Mouse (Mus musculus): Measurements from ENCODE around the gene Hoxa9.

The Hoxa9 gene

DNA sequence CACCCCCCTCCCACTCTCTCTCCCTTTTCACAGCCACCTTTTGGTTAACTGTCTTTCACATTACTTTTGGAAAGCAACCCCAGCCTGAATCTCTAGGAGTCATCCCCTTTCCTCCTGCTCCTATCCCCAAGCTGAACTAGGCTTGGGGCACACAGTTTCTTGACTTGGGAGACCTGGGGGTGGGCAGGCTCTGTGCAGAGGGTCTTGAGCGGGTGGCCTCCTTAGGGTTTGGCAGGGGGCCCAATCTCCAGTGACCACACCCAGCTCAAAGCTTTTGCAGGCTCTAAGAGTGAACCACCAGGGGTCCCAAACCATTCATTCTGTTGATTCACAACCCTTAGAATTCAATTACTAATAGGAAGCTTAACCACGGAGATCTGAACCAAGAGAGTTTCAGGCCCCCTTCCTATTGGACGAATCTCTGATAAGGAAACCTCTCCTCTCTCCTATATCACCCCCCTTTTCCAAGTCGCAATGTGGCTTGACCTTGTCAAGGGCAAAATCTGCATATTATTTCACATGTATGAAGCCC, 12.0 kb upstream of the Hoxa9 start:
- peak; percentile 5 for DNase-seq

DNA sequence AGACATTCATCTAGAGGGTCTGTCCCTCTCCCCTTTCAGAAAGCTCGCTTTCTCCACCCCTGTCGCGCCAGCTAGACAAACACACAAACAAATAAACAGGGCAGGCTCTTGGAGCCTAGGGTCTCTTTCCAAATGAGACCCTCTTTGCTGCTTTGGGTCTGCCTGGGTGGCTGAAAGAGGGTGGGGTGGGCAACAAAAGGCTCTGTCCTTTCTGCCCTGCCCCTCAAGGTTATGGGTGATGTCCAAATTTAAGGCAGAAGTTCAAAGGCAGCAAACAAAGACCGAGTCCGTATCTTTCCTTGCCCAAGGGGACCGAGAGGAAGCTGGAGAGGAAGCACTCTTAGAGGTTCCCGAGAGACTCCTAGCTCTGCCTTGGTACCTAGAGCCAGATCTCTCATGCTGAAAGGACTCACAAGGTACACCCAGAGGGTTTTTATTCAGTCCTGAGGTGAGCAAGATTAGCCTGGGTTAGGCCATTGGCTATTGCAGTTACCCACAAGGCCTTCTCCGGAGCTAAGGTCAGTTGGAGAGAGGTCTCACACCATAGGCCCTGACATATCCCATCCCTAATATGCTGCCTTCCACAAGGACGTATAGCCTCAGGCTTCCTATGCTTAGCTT, 10.2 kb upstream of the Hoxa9 start:
- DNase-seq, result no peak

DNA sequence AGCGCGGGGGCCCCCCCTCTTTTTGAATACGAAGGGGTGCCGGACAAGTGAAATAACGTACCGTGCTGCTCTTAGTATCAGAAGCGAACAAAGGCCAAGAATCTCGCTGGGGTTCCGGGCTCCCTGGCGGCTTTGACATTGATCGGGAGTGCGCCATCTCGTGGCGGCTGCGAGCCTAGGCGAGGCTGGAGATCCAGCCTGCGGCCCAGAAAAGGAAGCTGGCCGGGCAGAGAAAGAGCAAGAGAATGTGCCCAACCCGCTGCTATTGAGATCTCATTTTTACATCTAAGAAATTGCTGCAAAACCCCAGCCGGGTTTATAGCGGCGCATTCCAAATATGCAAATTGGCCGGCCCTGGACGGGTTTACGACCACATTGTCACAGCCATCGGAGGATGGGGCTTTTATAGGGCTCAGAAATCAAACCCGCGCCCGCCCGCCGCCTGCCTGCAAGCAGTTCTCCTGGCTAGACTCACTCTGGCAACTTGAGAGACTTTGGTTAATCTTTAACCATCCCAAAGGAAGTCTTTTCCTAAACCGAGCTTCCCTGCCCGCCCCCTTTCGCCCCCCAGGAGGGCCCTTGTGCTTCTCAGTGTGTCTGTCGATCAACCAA, 9.6 kb upstream of the Hoxa9 start, which contains the start of gene Hoxa10:
Gene Hoxa10 (minus strand): TSS at position 466 of the 612 bp plus-strand sequence.
- DNase-seq, result peak; percentile 93

DNA sequence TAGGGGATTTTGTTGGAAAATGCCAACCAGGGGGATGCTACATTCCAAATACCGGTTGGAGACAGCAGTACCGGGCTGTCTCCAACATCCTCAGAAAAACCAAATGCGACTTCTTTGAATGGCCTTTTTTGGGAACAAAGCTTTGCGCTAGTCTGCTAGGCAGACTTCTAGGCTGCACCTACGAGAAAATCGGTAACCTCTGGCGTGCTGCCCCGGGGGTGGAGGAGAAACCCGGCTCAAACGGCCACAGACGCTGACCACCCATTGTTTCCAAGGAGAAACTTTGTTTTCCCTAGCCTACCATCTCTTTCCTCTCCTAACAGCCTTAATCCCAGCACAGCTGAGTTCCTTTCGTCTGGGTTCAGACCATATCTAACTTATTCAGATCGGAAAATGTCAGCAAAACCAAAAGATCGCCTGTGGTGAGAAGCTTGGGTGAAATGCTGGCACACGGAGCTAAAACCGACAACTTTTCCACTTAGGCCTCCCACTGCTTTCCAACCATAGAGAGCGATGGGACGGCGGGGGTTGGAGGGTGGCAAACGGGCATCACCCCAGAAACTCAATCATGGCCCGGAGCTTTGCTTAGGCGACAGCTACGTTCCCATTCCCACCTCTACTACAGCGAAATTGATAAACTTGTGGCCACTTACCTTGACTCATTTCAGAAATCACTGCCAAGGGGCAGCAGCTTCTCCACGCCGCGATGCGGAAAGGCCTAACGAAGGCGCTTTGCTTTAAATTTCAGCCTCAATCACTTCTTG, 8.9 kb upstream of the Hoxa9 start:
- DNase-seq, result peak; percentile 65

DNA sequence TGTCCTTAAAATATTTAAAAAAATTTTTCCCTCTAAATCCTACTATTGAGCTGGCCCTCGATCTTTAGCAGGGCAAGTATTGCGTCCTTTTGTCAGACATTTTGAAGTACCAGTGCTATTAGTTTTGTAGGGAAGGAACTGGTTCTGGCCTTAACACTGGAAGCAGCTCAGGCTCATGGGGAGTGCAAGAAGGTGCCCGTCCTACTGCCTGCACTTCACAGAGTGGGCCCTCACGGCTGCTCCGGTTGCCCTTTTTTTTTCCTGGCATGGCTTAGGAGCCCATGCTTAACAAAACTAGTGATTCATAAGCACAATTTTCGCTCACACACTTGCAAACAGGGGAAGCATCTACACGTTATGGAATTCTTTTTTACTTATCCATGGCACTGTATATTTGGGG, 8.1 kb upstream of the Hoxa9 start:
- peak; percentile 48 for DNase-seq

DNA sequence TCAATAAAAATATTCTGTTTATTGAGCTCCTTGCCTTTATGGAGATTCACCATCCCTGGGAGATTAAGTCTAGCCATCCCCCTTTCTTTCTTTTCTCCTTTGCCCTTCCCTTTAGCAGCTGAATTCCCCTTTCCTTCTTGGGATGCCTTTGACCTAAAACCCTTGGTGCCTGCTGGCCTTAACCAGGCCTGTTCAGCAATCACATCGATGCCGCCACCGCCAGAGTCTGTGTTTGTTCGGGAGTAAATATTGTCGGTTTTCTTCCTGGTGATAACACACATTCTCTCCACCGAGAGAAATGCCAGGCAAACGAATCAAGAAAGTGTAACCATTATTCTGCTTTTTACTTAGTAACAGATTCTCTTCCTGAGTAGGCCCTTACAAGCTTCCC, 7.3 kb upstream of the Hoxa9 start:
- DNase-seq, result peak; percentile 42

DNA sequence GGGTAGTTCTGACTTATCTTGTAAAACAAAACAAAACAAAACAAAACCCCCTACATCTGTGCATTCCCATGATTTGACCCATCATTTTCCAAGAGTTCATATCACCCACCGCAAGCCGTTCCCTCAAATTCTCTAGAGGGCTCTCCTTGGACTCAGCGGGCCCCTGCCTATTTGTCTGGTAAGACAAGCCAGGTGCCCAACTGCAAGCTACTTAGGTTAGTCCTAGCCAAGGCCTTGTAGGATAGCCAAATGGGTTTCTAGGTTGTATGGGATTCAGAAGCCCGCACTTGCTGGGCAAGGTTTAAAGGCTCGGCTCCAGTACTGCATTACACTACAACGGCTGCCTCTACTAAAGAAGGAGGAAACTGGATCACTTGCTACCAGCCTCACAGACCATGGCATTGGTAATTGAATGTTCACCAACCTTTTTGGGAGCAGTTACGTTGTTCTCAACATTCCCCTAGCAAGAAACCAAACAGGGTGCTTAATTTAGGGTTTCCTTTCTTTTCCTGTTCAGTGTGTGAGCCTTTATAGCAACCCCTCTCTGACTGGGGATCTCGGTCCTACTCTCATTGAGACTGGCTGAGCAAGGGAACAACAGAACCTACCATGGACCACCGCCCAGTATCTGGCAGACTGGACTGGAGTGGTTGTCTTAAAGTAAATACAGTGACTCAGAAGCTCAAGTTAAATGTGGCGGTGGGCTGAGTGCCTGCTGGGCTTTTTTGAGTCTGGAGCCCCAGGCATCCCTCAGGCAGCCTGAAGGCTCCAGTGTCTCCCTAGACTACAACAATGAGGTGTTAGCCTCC, 6.7 kb upstream of the Hoxa9 start:
- peak; percentile 45 for DNase-seq

DNA sequence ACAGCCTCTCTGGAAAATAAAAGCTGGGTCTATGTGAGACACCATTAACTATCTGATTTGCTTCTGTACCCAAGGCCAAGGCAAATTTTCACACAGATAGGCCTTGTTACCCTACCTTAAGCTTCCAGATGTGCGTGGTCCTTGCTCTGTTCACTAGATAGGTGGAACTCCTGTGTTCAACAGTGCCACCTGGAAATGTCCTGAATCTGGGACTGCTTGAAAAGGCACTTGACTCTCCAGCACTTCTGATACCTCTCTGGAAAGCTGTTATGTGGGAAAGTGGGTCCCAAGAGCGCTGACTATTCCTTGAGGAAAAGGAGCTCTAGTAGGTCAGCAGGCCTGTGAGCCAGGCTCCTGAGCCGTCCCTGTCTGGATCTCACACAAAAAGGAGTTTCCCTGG, 5.9 kb upstream of the Hoxa9 start:
- peak; percentile 51 for DNase-seq

DNA sequence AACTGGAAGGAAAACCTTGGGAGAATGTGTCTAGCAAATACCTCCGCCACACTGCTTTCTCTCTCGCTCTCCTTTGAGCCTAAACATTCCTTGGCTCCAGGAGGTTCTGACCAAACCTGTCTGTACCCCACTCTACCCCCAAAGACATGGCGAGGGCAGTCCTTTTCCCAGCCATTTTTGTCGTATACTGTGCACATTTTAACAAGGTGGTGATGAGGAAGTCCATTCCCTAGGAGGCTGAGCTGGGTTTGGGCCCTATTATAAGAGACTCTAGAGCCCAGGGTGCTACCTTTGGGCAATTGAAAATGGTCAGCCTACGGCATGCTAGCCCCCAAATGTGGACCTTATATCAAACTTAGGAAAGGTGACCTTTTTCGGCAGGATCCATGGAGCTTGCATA, 5.0 kb upstream of the Hoxa9 start:
- no peak for DNase-seq

DNA sequence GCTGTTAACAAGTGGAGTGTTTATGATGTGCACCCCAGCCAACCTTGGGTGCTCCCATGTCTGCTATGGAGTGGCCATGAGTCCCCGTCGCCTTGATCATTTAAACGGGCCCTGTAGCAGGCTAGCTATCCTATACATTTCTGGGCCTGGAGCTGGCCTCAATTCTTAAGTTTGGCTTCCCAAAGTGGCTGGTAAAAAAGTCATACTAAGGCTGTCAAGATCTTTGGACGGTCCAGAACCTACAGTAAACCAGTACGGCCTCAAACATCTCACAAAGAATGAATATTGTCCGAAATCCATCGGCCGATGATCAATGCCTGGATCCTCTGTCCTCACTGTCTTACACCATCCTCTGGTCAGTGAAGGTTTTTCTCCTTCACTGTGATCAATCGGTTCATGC, 4.4 kb upstream of the Hoxa9 start:
- peak; percentile 40 for DNase-seq

DNA sequence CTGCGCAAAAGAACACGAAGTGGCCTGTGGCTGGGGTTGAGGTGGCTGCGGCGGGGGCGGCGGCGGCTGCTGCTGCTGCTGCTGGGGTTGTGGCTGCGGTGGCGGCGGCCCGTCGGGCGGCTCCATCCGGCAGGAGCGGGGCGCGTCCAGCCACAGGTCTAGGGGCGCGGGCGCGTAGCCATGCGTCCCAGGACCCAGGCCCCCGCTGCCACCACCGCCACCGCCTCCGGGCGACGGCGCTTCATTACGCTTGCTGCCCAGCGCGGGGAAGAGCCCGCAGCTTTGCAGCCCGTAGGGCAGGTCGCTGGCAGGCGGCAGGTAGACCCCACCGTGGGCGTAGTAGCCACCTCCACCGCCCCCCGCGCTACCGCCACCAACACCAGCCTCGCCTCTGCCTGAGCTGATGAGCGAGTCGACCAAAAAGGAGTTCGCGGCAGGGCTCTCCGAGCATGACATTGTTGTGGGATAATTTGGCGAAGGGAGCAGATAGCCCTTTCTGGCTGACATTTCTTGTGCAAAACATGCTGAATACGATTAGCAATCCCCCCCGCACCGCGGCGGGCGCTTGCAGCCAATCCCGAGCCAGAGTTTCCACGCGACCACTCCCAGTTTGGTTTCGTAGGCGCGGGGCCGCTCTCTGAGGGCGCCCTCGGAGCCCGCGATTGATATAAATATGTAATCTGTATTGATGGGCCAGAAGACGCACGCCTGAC, 3.7 kb upstream of the Hoxa9 start:
- DNase-seq, result peak; percentile 76

DNA sequence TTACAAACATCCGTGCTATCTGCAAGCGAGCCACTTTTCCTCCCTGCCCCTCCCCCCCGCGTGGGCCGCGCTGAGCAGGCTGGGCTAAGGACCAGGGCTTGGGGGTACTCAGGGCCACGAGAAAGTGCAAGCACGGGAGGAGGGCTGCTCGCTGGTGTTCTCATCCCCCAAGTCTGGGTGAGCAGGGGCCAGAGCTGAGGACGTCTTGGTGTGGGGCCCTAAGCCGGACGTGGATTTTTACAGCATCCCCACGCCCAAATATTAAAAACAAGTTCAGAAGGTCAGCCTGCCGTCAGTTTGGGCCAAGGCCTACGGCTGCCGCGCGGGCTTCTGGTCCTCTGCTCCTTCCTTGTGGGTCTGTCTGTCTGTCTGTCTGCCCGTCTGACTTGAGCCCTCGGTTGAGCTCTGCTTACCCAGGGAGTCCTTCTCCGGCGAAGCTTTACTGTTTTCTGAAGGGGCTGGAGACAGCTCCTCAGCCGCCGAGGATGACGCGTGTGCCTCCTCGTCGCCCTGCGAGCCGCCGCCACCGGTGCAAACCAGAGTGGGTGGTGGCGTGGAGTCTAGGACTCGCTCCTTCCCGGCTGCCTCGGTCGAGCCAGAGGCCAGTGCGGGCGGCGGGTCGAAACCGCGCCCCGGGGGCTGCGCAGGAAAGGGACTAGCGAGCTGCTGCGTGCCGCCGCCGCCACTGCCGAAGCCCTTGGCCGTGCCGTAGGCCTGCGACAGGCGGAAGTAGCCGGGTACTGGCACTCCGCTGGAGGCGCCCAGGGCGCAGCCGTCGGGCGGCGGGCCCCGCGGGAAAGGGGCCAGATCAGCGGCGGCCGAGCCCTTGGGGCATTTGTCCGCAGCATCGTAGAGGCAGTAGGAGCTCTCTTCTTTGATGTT, 2.9 kb upstream of the Hoxa9 start:
- DNase-seq, result peak; percentile 89

DNA sequence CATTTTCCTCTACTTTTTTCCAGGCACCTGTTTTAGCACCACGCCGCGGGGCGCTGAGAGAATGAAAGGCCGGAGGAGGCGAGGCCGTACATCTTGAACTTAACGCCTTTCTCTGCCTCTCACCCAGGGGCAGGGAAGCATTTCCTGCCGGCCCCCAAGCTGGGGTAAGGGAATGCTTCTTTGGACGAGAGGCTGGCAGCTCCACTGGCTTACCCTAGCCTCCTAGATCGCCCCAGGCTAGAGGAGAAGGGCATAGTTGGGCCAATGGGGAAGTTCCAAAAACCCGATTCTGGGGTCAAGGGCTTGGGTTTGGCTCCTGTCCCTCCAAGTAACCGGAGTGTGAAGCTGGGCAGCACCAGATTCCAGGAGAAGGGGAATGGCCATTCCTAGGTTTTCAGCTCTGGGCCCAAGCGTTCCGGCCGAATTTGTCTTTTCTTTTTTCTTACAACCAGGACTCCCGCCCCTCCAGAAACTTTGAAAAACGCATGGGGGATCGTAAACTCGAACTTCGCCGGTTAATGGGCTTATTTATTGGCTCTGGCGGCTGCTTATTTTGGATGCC, 2.2 kb upstream of the Hoxa9 start:
- no peak for DNase-seq

DNA sequence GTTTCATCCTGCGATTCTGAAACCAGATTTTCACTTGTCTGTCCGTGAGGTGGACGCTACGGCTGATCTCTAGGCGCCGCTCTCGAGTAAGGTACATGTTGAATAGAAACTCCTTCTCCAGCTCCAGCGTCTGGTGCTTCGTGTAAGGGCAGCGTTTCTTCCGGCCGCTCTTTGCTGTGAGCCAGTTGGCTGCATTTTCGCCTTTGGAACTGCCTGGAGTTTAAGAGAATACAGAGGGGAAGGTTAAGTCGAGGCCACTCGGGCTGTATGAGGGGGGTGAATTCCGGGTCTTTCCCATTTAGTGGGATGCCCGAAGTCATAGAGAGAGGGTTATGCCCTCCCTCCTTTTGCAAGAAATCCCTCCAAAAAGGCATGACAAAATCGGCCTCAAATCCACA, 1.7 kb upstream of the Hoxa9 start:
- peak; percentile 79 for DNase-seq

DNA sequence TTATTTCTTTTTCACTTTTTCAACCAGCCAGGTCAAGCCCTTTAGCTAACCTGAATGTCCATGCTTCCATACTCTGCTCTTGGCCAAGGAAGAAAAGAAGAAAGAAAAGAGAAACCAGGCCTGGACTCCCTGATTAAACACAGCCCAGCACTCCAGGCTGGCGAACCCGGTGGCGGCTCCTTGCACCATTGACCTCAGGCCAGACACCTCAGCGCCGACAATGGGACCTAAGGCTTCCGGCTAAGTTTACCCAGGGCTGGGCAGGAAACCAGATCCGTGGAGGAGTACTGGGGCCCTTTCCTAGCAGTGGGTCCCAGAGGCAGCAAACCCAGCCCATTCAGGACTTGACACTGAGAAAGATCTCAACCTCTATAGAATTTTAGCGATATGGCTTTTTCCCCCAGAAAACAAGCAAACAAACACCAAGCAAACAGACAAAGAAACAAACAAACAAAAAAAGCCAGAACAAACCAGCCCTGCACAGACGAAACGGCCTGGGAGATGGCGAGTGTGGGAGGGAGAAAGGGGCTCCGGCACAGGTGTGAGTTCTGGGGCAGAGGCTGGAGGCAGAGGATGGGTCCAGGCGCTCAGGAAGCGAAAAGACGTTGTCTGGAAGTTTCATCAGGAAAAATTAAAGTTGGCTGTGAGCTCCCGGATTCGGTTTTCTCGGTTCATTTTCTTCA, 1.1 kb upstream of the Hoxa9 start:
- DNase-seq, result peak; percentile 74

DNA sequence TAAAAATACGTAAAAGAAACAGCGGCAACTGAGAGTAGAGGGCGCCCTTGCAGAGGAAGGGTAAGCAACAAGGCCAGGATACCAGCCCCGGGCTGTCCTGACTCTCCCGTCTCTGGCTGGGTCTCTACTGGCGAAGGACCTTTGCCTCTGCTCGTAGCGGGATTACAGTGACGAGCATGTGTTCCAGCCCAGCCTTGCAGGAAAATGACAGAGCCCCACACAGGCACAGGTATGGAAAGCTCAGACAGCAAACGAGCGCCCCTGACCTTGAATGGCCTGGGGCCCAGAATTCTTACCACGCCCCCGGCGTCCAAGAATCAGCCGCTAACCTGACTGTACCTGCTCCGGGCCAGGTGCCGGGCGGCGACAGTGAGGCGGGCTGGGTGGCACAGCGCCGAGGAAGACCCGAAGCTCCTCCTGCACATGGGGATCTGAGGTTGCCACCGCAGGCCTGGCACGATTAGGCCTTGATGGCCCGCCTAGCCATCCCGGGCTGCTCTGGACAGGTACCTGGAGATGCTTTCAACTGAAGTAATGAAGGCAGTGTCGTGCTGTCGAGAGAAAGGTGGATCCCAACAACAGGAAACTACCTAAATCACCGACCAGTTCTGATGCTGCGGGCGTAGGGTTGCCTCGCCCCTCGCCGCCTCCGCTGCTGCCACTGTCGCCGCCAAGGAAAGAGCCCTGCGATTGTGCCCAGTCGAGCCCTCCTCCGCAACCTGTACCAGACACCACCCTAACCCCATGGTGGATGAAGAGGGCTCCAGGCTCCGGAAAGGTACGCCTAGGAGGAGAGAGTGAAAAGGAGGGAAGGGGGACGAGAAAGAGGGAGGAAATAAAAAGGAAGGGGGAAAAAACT, 1.1 kb downstream of the Hoxa9 start:
- peak; percentile 88 for DNase-seq

DNA sequence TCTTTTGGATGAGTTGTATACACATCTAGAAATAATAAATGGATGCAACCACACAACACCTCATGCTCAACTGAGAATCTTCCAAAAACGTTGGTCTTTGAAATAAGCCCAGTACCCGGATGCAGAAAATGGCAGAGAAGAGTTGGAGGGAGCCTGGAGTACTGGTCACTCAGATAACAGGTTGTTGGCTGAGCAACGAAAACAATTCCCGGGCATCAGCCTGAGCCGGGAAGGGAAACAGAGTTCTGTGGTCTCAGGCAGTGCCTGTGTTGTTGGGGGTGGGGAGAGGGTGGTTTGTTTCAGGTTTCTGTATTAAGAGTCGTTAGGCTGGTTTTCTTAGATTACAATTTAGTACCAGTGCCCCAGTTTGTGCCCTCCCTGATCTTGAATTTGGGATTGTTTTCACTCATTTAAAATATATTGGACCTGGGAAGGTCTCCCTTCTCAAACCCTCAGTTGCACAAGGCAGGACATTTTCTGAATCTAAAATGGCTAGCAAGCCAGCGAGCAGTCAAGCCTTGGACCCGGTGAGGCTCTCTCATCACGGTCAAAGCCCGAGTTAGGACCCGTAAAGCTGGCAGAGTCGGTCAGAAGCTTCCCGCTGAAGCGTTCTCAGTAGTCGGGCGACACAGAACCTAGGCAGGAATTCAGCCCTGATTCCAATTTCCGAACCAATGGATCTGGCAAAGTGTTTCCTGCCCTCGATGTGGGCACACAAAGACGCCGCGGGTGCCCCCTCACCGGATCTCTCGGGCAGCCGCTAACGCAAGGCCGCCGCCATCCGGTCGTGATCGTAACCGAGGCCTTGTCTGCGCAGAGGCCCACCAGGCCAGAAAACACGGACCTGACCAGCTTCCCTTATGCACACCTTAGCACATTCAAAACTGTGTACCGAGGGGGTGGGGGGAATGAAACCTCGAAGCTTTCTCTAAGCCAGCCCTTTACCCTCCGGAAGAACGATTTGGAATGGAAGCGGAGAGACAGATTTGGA, 2.1 kb downstream of the Hoxa9 start:
- DNase-seq, result peak; percentile 82

Data from kidney, adult 18-20 months (tissue).